Mouse (Mus musculus): ENCODE data around the gene Ppp1r21.

Ppp1r21 gene

GRCm38 (mm10) chr17:88530236-88530619, 310 bp downstream of the Ppp1r21 start:
- peak; percentile 78 for DNase-seq (ENCODE audit: low read depth, low spot score)

DNA sequence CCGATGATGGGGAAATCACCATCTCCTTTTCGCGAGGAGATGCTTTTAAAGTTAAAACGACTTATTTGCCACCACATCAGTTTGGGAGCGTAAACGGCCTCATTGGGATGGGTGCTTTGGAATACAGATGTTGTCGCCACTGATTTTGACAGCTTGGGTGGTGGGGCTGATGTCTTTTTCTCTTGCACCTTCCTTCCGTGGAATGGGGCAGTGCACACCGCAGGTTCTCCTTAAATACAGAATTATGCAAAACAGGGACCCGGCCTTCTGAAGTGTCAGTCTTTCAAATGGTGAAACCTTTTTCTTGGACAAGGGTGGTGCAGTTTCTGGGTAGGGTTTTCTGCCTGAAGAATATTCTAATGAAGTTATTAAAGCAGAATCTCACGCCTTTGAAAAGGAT, 749 bp downstream of the Ppp1r21 start:
- no peak for DNase-seq (ENCODE audit: low read depth, low spot score)

- no peak for DNase-seq (ENCODE audit: low read depth, low spot score)
Observed at GRCm38 (mm10) chr17:88531176-88531575, 1.3 kb downstream of the Ppp1r21 start.

GRCm38 (mm10) chr17:88537842-88538430, 8.0 kb downstream of the Ppp1r21 start:
- no peak for DNase-seq (ENCODE audit: low read depth, low spot score)

DNA sequence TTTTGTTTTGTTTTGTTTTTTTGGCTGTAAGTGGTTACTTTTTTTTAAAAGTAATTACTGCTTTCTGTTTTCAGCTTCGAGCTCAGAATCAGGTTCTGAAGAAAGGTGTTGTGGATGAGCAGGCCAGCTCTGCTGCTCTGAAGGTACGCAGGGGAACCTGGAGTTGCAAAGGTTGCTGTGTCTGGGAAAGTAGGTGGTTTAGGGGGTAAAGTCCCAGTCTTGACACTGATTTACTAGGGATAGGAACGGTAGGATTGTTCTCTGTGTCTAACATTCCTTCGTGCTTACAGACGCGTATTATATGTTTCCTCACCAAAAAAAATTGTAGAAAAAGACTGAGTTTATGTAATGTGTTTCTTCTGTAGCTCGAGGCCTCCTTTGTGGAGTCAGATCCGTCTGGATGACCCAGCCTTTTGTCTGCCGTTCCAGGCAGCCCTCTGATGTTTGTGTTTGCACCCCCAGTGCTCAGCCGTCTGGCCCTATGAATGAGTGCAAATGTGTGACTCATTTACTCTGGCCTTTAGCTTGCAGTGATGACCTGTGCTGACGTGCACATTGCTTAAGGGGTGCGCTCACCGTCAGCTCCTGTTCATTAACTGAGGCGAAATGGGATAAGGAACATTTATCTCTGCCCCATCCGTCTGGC, 13.0 kb downstream of the Ppp1r21 start:
- DNase-seq (ENCODE audit: low read depth, low spot score), result peak; percentile 28

DNA sequence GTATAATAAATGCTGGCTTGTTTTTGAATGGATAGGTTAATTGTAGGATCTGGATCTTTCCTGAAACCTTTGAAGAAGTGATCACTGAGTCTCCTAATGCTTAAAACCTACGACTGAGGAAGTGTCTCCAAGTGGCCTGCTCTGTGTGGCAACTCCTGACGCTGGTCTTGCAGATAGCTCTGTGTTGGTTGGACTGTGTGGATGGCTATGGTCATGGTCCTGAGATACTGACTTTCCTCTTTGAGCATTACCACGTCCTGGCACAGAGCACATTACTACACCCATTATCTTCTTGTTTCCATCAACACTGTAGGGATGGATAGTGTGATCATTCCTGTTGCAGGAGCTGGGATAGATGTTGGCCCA, 13.5 kb downstream of the Ppp1r21 start:
- no peak for DNase-seq (ENCODE audit: low read depth, low spot score)

DNA sequence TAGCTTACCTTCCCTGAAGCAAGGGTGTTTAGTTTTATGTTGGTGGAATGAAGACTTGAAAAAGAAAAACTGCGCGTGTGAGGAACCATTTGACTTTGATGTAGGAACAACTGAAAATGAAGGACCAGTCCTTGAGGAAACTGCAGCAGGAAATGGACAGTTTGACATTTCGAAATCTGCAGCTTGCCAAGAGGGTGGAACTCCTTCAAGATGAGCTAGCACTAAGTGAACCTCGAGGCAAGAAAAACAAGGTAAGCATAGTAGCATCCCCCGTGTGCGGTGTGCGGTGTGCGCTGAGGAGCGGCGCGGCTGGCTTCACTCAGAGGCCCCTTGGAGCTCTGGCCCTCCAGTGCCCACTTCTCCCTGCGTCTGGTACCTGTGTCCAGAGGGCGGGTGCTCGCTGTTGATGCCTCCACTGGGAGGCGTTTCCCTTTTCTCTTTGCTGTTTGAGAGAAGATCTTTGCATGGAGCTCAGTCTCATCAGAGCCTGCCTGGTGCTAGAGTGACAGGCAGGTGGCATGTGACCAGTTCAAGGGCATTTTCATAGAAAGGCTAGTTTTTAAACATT, 15.4 kb downstream of the Ppp1r21 start:
- no peak for DNase-seq (ENCODE audit: low read depth, low spot score)

- no peak for DNase-seq (ENCODE audit: low read depth, low spot score)
Observed at GRCm38 (mm10) chr17:88546745-88547144, 16.8 kb downstream of the Ppp1r21 start.

GRCm38 (mm10) chr17:88549411-88550191, 19.7 kb downstream of the Ppp1r21 start:
- DNase-seq (ENCODE audit: low read depth, low spot score), result peak; percentile 60

DNA sequence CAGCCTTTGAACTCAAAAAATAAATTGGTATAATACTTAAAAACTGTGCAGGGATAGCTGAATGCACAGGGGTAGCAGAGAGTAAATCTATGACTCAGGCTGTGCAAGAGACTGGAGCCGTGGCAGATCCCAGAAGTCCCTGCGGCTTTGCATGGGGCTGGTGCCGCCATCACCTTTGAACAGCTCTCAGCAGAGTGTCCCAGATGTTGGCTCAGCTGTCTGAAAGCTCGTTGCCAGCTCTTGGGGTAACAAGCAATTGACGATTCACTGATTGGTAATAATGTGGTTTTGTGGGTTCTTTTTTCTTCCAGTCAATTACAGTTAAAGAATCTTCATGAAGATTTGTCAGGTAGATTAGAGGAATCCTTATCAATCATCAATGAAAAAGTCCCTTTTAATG, 20.4 kb downstream of the Ppp1r21 start:
- DNase-seq (ENCODE audit: low read depth, low spot score), result no peak

- DNase-seq (ENCODE audit: low read depth, low spot score), result no peak
Observed at GRCm38 (mm10) chr17:88550981-88551940, 21.3 kb downstream of the Ppp1r21 start.

GRCm38 (mm10) chr17:88552556-88552955, 22.6 kb downstream of the Ppp1r21 start:
- no peak for DNase-seq (ENCODE audit: low read depth, low spot score)

- no peak for DNase-seq (ENCODE audit: low read depth, low spot score)
Observed at GRCm38 (mm10) chr17:88553001-88553449, 23.1 kb downstream of the Ppp1r21 start.

- no peak for DNase-seq (ENCODE audit: low read depth, low spot score)
Observed at GRCm38 (mm10) chr17:88553473-88554087, 23.7 kb downstream of the Ppp1r21 start.

GRCm38 (mm10) chr17:88556176-88556575, 26.3 kb downstream of the Ppp1r21 start:
- no peak for DNase-seq (ENCODE audit: low read depth, low spot score)

- peak; percentile 46 for DNase-seq (ENCODE audit: low read depth, low spot score)
Observed at GRCm38 (mm10) chr17:88556688-88557087, 26.8 kb downstream of the Ppp1r21 start.

- peak; percentile 92 for DNase-seq (ENCODE audit: low read depth, low spot score)
Observed at GRCm38 (mm10) chr17:88558168-88558842, 28.4 kb downstream of the Ppp1r21 start.

DNA sequence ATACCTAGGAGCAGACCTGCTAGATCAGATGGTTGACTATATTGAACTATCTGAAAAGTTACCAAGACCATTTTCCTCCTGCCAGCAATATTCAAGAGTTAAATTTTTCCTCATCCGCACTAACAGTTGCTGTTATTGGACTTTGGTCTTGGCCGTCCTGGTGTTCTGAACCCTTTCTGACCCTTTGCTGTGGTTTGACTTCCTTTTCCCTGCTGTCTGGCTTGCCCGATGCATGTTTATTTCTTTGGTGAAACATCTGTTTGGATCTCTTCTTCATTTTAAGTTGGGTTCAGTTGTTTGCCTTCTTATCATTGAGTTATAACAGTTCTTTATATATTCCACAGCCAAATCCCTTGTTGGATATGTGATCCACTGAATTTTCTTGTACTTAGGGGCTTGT, 33.7 kb downstream of the Ppp1r21 start:
- no peak for DNase-seq (ENCODE audit: low read depth, low spot score)

DNA sequence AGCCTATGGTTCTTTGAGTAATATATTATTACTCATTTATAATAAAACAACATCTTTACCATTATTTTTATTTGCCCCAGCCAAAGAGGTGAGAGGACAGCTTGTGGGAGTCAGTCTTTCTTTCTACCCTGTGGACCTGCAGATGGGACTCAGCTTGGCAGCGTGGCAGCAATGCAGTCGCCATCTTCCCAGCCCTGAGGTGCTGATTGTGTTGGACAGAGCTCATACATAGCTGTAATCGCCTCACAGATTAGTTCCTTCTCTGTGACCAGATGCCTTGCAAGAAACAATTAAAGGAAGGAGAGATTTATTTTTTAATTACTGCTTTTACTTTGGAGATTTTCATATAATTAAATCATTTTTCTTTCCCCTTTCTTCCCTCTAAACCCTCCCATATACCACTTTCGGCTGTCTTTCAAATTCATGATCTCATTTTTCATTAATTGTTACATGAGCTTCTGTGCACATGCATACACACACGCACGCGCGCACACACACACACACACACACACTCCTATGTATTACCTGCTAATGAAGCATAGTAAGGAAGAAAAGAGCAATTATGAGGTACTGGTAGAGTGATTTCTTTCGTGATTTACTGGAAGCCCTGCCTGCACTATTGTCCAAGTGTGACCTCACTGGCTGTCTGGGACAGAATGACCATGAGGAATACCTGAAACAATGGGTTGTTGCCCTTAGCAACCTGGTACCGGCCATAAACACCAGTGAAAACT, 40.1 kb downstream of the Ppp1r21 start:
- no peak for DNase-seq (ENCODE audit: low read depth, low spot score)

- no peak for DNase-seq (ENCODE audit: low read depth, low spot score)
Observed at GRCm38 (mm10) chr17:88570784-88571183, 40.9 kb downstream of the Ppp1r21 start.
